Mouse (Mus musculus): ENCODE data around the gene Mylk. TPM values are rescaled to one million over a fixed set of nuclear protein-coding genes. Genes with fewer than 3 reads are reported as not detected.

Gene Mylk
- polyA plus RNA-seq, 1 experiment, result 0.23 TPM

DNA sequence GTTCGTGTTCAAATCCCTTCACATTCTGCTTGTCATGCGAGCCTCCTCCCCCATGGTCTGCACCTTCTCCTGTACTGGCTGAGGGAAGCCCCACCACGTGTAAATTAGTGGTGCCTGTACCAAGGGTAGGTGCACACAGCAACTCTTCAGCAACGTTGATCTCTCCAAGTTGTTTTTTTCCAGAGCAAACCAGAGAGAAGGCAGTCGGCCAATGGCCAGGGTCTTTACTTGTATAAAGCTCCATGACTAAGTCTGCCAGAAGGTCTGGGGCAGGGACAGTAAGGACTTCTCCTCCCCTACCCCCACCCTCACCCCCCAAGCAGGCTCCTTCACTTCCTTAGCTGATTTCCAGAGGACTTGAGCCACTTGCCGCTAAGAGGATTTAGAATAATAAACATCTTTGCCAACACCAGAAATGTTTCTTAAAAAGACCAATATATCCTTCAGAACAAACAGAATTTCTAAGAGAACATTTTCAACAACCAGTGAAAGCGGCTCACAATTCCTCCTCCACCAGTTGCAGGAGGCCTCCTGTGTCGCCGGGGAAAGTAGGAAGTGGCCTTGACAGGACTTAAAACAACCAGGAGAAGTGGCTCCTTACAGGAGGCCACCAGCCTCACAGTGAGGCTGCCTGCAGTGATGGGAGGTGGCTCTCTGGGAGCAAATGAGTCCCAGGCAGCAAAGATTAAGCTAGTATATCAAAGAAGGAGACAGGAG, 216.0 kb downstream of the Mylk start:
- TF ChIP-seq MYOD1 (IDR thresholded peaks at IDR 0.05; ENCODE audit: control insufficient read depth, insufficient read length, low read depth) (no peak), USF1 (IDR thresholded peaks at IDR 0.05; ENCODE audit: low read depth) (no peak), CTCF (IDR thresholded peaks at IDR 0.05; ENCODE audit: control insufficient read depth, insufficient read depth, insufficient read length) (no peak), MAX (IDR thresholded peaks at IDR 0.05) (no peak), MYOG (IDR thresholded peaks at IDR 0.05; ENCODE audit: control insufficient read depth, extremely low read depth, insufficient read length) (no peak), CEBPB (IDR thresholded peaks at IDR 0.05; ENCODE audit: low read depth) (no peak), FOSL1 (IDR thresholded peaks at IDR 0.05; ENCODE audit: insufficient read depth, low read length, poor library complexity, severe bottlenecking) (no peak)
- H3K79me2 ChIP-seq (ENCODE audit: control insufficient read depth, insufficient read depth), result no peaks in the 10 kb centered on the region
- H3K79me3 ChIP-seq (ENCODE audit: low read depth), result no peaks in the 10 kb centered on the region
- no peak overlapping the region for H3K4me3 ChIP-seq (ENCODE audit: insufficient read depth, poor library complexity, severe bottlenecking)
- H3K27me3 ChIP-seq (ENCODE audit: control insufficient read depth, insufficient read depth, insufficient read length), result peaks cover 3% of the 10 kb centered on the region
- H3K36me3 ChIP-seq (ENCODE audit: control insufficient read depth, insufficient read depth), result no peaks in the 10 kb centered on the region
- H3ac ChIP-seq (ENCODE audit: control insufficient read depth, insufficient read length, low read depth), result no peak overlapping the region

DNA sequence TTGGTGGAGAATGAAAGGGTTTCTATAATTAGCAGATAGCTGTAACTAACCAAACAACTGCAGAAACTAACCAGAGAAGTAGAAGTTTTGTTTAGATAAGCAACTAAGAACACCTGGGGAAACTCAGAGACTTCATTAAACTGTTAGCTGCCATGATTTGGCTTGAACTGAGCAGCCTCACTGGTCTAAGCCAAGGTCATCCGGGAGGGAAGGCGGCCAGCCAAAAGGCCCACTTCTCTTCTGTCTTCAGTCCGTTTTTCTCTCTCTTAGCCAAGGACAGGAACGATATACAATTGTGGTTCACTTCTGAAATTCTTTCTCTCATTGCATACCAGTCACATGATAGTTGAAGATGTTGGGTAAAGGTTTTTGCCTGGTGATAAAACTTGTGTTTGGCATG, 217.3 kb downstream of the Mylk start:
- no peak for TF ChIP-seq CTCF (IDR thresholded peaks at IDR 0.05; ENCODE audit: control insufficient read depth, insufficient read depth, insufficient read length)
- TF ChIP-seq USF1 (IDR thresholded peaks at IDR 0.05; ENCODE audit: low read depth), result no peak
- no peak for TF ChIP-seq MYOD1 (IDR thresholded peaks at IDR 0.05; ENCODE audit: control insufficient read depth, insufficient read length, low read depth)
- no peak for TF ChIP-seq CEBPB (IDR thresholded peaks at IDR 0.05; ENCODE audit: low read depth)
- Histone ChIP-seq H3K27me3 (ENCODE audit: control insufficient read depth, insufficient read depth, insufficient read length) (peaks cover 3% of the 10 kb centered on the region), H3K4me3 (ENCODE audit: insufficient read depth, poor library complexity, severe bottlenecking) (no peak overlapping the region), H3K79me3 (ENCODE audit: low read depth) (no peaks in the 10 kb centered on the region), H3ac (ENCODE audit: control insufficient read depth, insufficient read length, low read depth) (no peak overlapping the region), H3K79me2 (ENCODE audit: control insufficient read depth, insufficient read depth) (no peaks in the 10 kb centered on the region), H3K36me3 (ENCODE audit: control insufficient read depth, insufficient read depth) (no peaks in the 10 kb centered on the region)

DNA sequence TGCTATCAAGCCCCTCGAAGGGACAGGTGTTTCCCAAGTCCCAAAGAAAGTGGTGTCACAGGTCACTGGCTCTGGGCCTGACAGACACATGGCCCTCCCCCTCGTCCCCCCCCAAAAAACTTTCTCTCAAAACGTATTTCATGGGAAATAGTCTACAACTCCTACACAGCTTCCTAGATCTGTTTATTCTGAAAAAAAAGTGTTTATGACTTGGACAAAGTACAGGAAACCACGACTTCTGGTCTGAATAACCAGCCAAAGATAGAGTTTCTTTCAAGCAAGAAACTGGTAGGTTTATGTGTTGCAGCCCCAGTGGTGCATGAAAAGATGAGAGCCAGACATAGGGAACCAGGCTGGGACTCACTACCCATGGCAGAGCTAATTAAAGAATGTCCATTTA, 218.0 kb downstream of the Mylk start:
- H3ac ChIP-seq (ENCODE audit: control insufficient read depth, insufficient read length, low read depth), result no peak overlapping the region
- H3K27me3 ChIP-seq (ENCODE audit: control insufficient read depth, insufficient read depth, insufficient read length), result peaks cover 3% of the 10 kb centered on the region
- no peaks in the 10 kb centered on the region for H3K79me3 ChIP-seq (ENCODE audit: low read depth)
- no peak overlapping the region for H3K4me3 ChIP-seq (ENCODE audit: insufficient read depth, poor library complexity, severe bottlenecking)
- TF ChIP-seq CEBPB (IDR thresholded peaks at IDR 0.05; ENCODE audit: low read depth) (no peak), FOSL1 (IDR thresholded peaks at IDR 0.05; ENCODE audit: insufficient read depth, low read length, poor library complexity, severe bottlenecking) (no peak), MYOG (IDR thresholded peaks at IDR 0.05; ENCODE audit: control insufficient read depth, extremely low read depth, insufficient read length) (no peak), MYOD1 (IDR thresholded peaks at IDR 0.05; ENCODE audit: control insufficient read depth, insufficient read length, low read depth) (no peak), MAX (IDR thresholded peaks at IDR 0.05) (no peak), USF1 (IDR thresholded peaks at IDR 0.05; ENCODE audit: low read depth) (no peak), CTCF (IDR thresholded peaks at IDR 0.05; ENCODE audit: control insufficient read depth, insufficient read depth, insufficient read length) (no peak)
- H3K36me3 ChIP-seq (ENCODE audit: control insufficient read depth, insufficient read depth), result no peaks in the 10 kb centered on the region
- no peaks in the 10 kb centered on the region for H3K79me2 ChIP-seq (ENCODE audit: control insufficient read depth, insufficient read depth)

DNA sequence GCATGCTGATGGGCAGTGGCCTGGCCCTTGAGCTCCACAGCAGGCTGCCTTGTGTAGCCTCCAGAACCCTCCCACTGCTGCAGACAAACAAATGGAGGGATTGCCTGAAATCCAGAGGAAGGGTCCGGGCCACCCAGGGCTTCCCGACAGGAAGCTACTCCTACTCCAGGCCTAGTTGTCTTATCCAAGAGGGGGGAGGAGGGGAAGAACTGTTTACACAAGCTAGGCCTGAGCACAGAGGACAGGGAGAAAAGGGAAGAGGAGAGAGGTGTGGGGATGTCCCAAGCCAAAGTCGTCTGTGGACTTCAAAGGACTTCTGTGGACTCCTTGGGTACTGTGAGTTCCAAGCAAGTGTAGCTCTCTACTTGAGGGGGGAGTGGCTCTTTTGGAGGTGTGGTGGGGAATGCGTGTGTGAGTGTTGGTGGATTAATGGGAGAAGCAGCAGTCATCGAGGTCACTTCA, 221.6 kb downstream of the Mylk start:
- H3K36me3 ChIP-seq (ENCODE audit: control insufficient read depth, insufficient read depth), result no peaks in the 10 kb centered on the region
- H3K79me3 ChIP-seq (ENCODE audit: low read depth), result no peaks in the 10 kb centered on the region

DNA sequence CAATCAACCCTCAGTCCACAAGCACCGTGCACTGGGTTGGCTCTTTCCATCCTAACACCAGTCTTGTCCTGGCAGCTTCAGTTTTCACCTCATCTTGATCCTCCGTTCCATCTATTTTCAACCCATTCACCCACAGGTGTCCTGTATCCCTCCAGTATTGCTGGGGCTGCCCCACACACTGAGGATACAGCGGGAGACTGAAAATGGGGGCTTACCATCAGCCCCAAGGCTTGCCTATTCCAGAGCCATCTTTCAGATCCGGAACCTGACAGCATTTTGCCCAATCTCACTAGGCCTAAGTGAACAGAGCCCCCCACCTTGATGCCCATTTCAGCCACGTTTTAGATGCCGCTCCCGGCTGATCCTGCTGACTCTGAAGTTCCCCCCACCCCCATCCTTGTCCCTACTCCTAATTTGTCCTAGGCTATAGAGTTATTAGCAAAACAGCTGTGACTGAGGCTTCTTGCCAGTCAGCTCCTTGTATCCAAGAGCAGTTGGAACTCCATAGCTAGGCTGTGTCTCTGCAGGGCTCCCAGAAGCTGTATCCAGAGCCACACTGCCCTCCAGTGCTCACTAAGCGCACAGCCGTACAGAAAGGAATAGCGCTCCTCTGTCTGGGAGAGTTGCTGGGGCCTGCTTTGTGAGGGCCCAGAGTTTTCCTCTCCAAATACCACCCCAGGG, 222.2 kb downstream of the Mylk start:
- no peak overlapping the region for H3ac ChIP-seq (ENCODE audit: control insufficient read depth, insufficient read length, low read depth)
- H3K4me3 ChIP-seq (ENCODE audit: insufficient read depth, poor library complexity, severe bottlenecking), result no peak overlapping the region
- no peaks in the 10 kb centered on the region for H3K79me3 ChIP-seq (ENCODE audit: low read depth)
- no peak for TF ChIP-seq MAX (IDR thresholded peaks at IDR 0.05)
- TF ChIP-seq MYOD1 (IDR thresholded peaks at IDR 0.05; ENCODE audit: control insufficient read depth, insufficient read length, low read depth), result no peak
- TF ChIP-seq FOSL1 (IDR thresholded peaks at IDR 0.05; ENCODE audit: insufficient read depth, low read length, poor library complexity, severe bottlenecking), result no peak
- TF ChIP-seq USF1 (IDR thresholded peaks at IDR 0.05; ENCODE audit: low read depth), result no peak
- TF ChIP-seq MYOG (IDR thresholded peaks at IDR 0.05; ENCODE audit: control insufficient read depth, extremely low read depth, insufficient read length), result no peak
- TF ChIP-seq CEBPB (IDR thresholded peaks at IDR 0.05; ENCODE audit: low read depth), result no peak
- TF ChIP-seq CTCF (IDR thresholded peaks at IDR 0.05; ENCODE audit: control insufficient read depth, insufficient read depth, insufficient read length), result peak; percentile 88
- no peaks in the 10 kb centered on the region for H3K36me3 ChIP-seq (ENCODE audit: control insufficient read depth, insufficient read depth)
- no peaks in the 10 kb centered on the region for H3K79me2 ChIP-seq (ENCODE audit: control insufficient read depth, insufficient read depth)
- peaks cover 12% of the 10 kb centered on the region for H3K27me3 ChIP-seq (ENCODE audit: control insufficient read depth, insufficient read depth, insufficient read length)

More for the DNA sequence above, 221.6 kb downstream of the Mylk start:
- H3ac ChIP-seq (ENCODE audit: control insufficient read depth, insufficient read length, low read depth), result no peak overlapping the region
- H3K4me3 ChIP-seq (ENCODE audit: insufficient read depth, poor library complexity, severe bottlenecking), result no peak overlapping the region
- no peak for TF ChIP-seq USF1 (IDR thresholded peaks at IDR 0.05; ENCODE audit: low read depth)
- TF ChIP-seq MAX (IDR thresholded peaks at IDR 0.05), result no peak
- no peak for TF ChIP-seq CTCF (IDR thresholded peaks at IDR 0.05; ENCODE audit: control insufficient read depth, insufficient read depth, insufficient read length)
- no peak for TF ChIP-seq FOSL1 (IDR thresholded peaks at IDR 0.05; ENCODE audit: insufficient read depth, low read length, poor library complexity, severe bottlenecking)
- no peak for TF ChIP-seq CEBPB (IDR thresholded peaks at IDR 0.05; ENCODE audit: low read depth)
- TF ChIP-seq MYOG (IDR thresholded peaks at IDR 0.05; ENCODE audit: control insufficient read depth, extremely low read depth, insufficient read length), result no peak
- no peak for TF ChIP-seq MYOD1 (IDR thresholded peaks at IDR 0.05; ENCODE audit: control insufficient read depth, insufficient read length, low read depth)
- no peaks in the 10 kb centered on the region for H3K79me2 ChIP-seq (ENCODE audit: control insufficient read depth, insufficient read depth)
- H3K27me3 ChIP-seq (ENCODE audit: control insufficient read depth, insufficient read depth, insufficient read length), result peaks cover 8% of the 10 kb centered on the region
